Mouse (Mus musculus) lung, postnatal 0 days (tissue): Measurements from ENCODE around the gene Sebox.
A peak's percentile ranks its signal among the peaks of the same experiment; 100 is the strongest.

Source experiments
- CTCF ChIP-seq: IDR thresholded peaks from 2 replicates; pipeline ENCODE4 v1.5.1; 2016; ENCODE audit warnings: antibody characterized with exemption, mild to moderate bottlenecking
- EP300 ChIP-seq: IDR thresholded peaks from 2 replicates; pipeline ENCODE4 v1.6.1; 2016; ENCODE audit warnings: antibody characterized with exemption, mild to moderate bottlenecking, control low read depth

DNA sequence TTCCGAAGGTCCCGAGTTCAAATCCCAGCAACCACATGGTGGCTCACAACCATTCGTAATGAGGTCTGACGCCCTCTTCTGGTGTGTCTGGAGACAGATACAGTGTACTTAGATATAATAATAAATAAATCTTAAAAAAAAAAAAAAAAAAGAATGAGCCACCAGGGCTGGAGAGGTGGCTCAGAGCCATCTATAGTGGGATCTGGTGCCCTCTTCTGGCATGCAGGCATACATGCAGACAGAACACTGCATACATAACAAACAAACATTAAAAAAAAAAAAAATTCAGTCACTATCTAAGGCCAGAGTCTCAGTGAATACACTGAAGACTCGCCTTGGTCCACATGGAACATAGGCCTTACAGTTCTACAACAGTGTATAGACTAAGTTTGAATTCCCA is 5.9 kb downstream of the Sebox start:
- TF ChIP-seq CTCF (peak; percentile 53), EP300 (no peak)
